Mouse (Mus musculus) cerebellum, adult 2 months (tissue): ENCODE results near the gene Ttbk2. TPM values are rescaled to one million over a fixed set of nuclear protein-coding genes. Genes with fewer than 3 reads are reported as not detected.
A peak's percentile ranks its signal among the peaks of the same experiment; 100 is the strongest.

Experiments used
- DNase-seq, 2 experiments: peaks; one replicate each; pipeline ENCODE4 v3.0.0; 2021
- H3K27ac ChIP-seq: fragments of 200-500 bp; 2 replicates; pipeline ENCODE4 v1.5.1; 2012; ENCODE audit warnings: low read length, control low read depth, inconsistent platforms; ENCODE audit not compliant: insufficient read depth
- H3K27me3 ChIP-seq: fragments of 200-500 bp; 2 replicates; pipeline ENCODE4 v1.6.1; 2012; ENCODE audit warnings: inconsistent platforms, mild to moderate bottlenecking, low read length, moderate library complexity; ENCODE audit not compliant: control insufficient read depth, insufficient read depth
- H3K4me1 ChIP-seq: fragments of 200-500 bp; 2 replicates; pipeline ENCODE4 v1.6.1; 2011; ENCODE audit warnings: low read length; ENCODE audit not compliant: control insufficient read depth, insufficient read depth
- H3K4me3 ChIP-seq: fragments of 200-500 bp; replicated peaks from 2 replicates; pipeline ENCODE3; 2011; ENCODE audit warnings: mild to moderate bottlenecking, low read depth, low read length, control low read depth; ENCODE audit not compliant: insufficient read depth
- CTCF ChIP-seq: fragments of 200-500 bp; IDR thresholded peaks from 2 replicates; pipeline ENCODE4 v1.5.1; 2011; ENCODE audit warnings: low read depth, mild to moderate bottlenecking, control low read depth, low read length, moderate library complexity, borderline replicate concordance; ENCODE audit not compliant: insufficient read depth
- POLR2A ChIP-seq: fragments of 200-500 bp; IDR thresholded peaks from 2 replicates; pipeline ENCODE4 v1.6.1; 2011; ENCODE audit warnings: low read length, control low read depth, borderline replicate concordance; ENCODE audit not compliant: insufficient read depth
- WGBS: fragments of 180-500 bp; shearing (Covaris S2); methylation state at CpG from one replicate; pipeline ENCODE4 v1.1.7; 2018; 5-methylcytosine and 5-hydroxymethylcytosine counted together
- polyA plus RNA-seq: library from polyadenylated mRNA; depleted of rRNA; stranded (reverse); fragments of >200 nt; gene quantifications from 2 replicates; pipeline ENCODE4 v1.2.3, GENCODE M21; 2012

The Ttbk2 gene
- polyA plus RNA-seq, 1 experiment: 32.5 TPM

DNA sequence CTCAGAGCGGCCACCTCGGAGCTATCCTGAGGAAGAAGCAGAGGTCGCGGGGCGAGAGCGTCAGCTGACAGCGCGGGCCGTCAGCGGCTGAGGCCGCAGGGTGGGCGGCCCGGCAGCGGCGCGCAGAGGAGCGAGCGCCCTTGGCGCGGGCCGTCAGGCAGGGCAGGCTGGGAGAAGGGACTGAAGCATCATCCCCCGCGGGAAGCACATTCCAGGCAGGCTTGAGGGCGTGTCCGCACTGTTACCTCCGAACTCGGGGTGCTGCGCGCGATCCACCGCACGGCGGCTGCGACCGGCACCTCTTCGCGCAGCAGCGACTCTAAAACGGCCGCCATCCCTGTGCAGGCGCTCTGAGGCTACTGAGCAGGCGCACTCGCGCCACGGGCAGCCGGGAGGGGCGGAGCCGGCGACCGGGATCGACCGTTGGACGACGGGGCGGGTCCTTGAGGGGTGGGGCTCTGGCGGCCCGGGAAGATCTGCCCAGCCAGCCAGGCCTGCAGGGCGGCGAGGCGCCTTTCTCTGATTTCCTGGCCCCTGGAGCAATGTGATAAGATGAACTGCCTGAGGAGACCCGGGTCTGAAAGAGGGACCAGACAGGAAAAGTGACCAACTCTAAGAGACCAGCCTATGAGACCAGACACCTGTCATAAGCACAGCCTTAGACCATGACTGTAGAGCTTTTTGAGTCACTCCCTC, 119.1 kb downstream of the Ttbk2 start:
- no peak for TF ChIP-seq CTCF
- peak; percentile 96 for TF ChIP-seq POLR2A
- DNase-seq: peak; percentile 92 to 93
- Histone ChIP-seq H3K27me3 (no peaks in the 10 kb centered on the region), H3K27ac (peak overlapping the region; percentile 55; the same call in 1 of the 2 replicates), H3K4me1 (peaks cover 3% of the 10 kb centered on the region; the same call in 1 of the 2 replicates), H3K4me3 (peak overlapping the region; percentile 72)
- under 1% methylated on average over 60 of the region's 61 CpGs for WGBS

- TF ChIP-seq CTCF (no peak), POLR2A (no peak)
- H3K4me3 ChIP-seq: peak overlapping the region; percentile 72
- under 1% methylated on average over 50 of the region's 50 CpGs for WGBS
- DNase-seq: peak; percentile 47 to 64
- peak overlapping the region; percentile 23; the same call in 1 of the 2 replicates for H3K27ac ChIP-seq
- peaks cover 3% of the 10 kb centered on the region; the same call in 1 of the 2 replicates for H3K4me1 ChIP-seq
- no peaks in the 10 kb centered on the region for H3K27me3 ChIP-seq
Measured at GRCm38 (mm10) chr2:120730639-120731166, 119.7 kb downstream of the Ttbk2 start.

DNA sequence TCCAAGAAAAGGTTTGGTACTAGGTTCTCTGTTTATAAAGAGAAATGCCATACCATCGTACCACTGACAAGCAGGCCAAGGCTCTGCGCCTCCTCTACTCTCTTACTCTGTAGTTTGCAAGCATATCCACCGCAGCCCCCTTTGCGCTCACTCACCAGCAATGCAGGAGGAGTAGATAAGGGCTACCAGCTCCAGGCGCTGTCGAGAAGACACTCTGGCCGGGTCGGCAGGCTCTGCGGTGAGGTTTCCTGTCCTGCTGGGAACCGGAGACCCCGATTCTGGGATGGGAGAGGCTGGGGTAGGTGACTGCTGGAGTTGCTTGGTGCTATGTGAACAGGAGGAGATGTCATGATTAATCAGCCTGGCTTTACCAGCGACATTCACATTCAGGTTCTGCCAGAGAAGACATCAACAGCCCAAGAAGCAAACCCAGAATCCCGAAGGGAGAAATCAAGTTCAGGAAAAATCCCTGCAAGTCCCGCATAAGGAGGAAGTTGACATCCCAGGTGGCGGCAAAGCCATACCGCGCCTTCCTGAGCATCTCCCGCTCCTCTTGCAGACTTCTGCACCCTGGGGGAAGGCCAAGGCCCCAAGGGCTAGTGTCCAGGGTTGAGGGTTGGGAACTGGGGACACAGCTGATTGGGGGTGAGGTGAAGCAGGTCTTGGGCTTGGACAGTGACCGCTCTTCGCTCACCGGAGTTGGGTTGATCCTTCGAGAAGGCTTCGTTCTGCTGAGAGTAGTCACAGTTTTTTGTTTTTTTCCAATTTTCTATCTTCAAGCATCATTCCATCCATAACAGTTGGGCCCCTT, 120.4 kb downstream of the Ttbk2 start:
- H3K27ac ChIP-seq: no peak overlapping the region
- peak; percentile 25 to 44 for DNase-seq

GRCm38 (mm10) chr2:120724176-120724575, 126.2 kb downstream of the Ttbk2 start:
- no peak overlapping the region for H3K4me3 ChIP-seq
- 90% methylated on average over 6 of the region's 6 CpGs for WGBS
- no peaks in the 10 kb centered on the region for H3K27me3 ChIP-seq
- TF ChIP-seq POLR2A (no peak), CTCF (no peak)
- no peak overlapping the region for H3K27ac ChIP-seq
- H3K4me1 ChIP-seq: no peaks in the 10 kb centered on the region; the same call in none of the 2 replicates
- no peak for DNase-seq

More for the DNA sequence above, 120.4 kb downstream of the Ttbk2 start:
- WGBS: 3% methylated on average over 23 of the region's 23 CpGs
- H3K4me1 ChIP-seq: peaks cover 3% of the 10 kb centered on the region; the same call in 1 of the 2 replicates
- no peaks in the 10 kb centered on the region for H3K27me3 ChIP-seq
- no peak for TF ChIP-seq CTCF
- no peak for TF ChIP-seq POLR2A
- peak overlapping the region; percentile 72 for H3K4me3 ChIP-seq

DNA sequence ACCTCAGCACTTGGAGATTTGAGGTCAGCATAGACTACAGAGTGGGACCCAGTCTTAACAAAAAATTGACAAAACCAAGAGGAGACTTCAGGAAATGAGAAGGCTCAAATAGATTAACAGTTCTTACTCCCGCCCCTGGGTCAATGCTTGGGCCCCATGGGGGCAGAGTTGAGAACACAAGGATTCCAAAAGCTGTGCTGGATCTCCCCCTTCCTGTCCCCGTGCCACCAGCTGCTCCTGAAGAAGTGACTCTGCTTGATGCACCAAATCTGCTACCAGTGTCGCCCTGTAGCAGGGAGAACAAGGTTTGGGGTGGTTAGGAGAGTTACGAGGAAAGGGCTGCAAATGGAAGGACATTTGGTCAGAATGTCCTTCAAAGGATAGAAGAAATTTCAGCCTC, 126.8 kb downstream of the Ttbk2 start:
- Histone ChIP-seq H3K27me3 (no peaks in the 10 kb centered on the region), H3K4me3 (no peak overlapping the region), H3K27ac (no peak overlapping the region), H3K4me1 (no peaks in the 10 kb centered on the region; the same call in none of the 2 replicates)
- WGBS: 70% methylated on average over 4 of the region's 4 CpGs
- TF ChIP-seq CTCF (no peak), POLR2A (no peak)
- DNase-seq: no peak

DNA sequence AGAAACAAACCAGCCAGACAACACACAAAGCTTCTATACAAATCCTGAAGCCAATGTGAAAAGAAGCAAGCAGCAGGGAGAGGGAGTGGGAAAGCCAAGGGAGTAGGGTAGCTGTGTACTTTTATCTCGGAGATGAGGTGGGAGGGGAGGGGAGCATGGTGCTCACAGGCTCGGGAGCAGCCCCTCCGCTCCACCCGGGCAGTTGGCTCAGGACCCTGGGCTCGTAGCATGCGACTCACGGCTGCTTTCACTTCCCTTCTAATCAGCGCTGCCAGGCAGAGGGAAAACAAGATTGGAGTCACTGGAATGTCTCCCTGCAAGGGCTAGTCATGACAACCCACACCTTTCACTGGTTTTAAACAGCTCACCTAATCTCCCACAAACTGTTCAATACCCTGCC, 127.9 kb downstream of the Ttbk2 start:
- Histone ChIP-seq H3K4me3 (no peak overlapping the region), H3K4me1 (no peaks in the 10 kb centered on the region; the same call in 1 of the 2 replicates), H3K27me3 (no peaks in the 10 kb centered on the region), H3K27ac (no peak overlapping the region)
- 65% methylated on average over 8 of the region's 8 CpGs for WGBS
- TF ChIP-seq CTCF (no peak), POLR2A (no peak)
- DNase-seq: no peak

- H3K4me3 ChIP-seq: no peak overlapping the region
- TF ChIP-seq POLR2A (no peak), CTCF (no peak)
- no peaks in the 10 kb centered on the region; the same call in 1 of the 2 replicates for H3K4me1 ChIP-seq
- H3K27ac ChIP-seq: no peak overlapping the region
- DNase-seq: no peak
- WGBS: 90% methylated on average over 2 of the region's 2 CpGs
- no peaks in the 10 kb centered on the region for H3K27me3 ChIP-seq
Measured at GRCm38 (mm10) chr2:120721911-120722310, 128.5 kb downstream of the Ttbk2 start.
